Mouse (Mus musculus) heart, embryonic 10.5 days (tissue): ENCODE data around the gene 1110032F04Rik. TPM values are rescaled to one million over a fixed set of nuclear protein-coding genes. Genes with fewer than 3 reads are reported as not detected.
"Not testable (repeated sequence)": the region's sequence is repeated elsewhere in the genome, so short reads cannot be mapped to it uniquely, and the experiment has no call there.

Experiments used
- DNase-seq: peaks from one replicate; pipeline ENCODE4 v3.0.0-alpha.2; 2017; ENCODE audit warnings: low spot score
- H3K27ac ChIP-seq: fragments of 300-500 bp; sonication (generic); 2 replicates; pipeline ENCODE4 v1.5.1; 2016; ENCODE audit warnings: mild to moderate bottlenecking
- H3K27me3 ChIP-seq: fragments of 300-500 bp; sonication (generic); 2 replicates; pipeline ENCODE4 v1.6.1; 2016; ENCODE audit warnings: mild to moderate bottlenecking; ENCODE audit not compliant: poor library complexity, insufficient read depth, severe bottlenecking
- H3K36me3 ChIP-seq: fragments of 300-500 bp; sonication (generic); 2 replicates; pipeline ENCODE4 v1.6.1; 2016; ENCODE audit warnings: mild to moderate bottlenecking, moderate library complexity
- H3K4me1 ChIP-seq: fragments of 300-500 bp; sonication (generic); 2 replicates; pipeline ENCODE4 v1.6.1; 2016; ENCODE audit warnings: mild to moderate bottlenecking
- H3K4me3 ChIP-seq: fragments of 300-500 bp; sonication (generic); 2 replicates; pipeline ENCODE4 v1.5.1; 2016; ENCODE audit warnings: mild to moderate bottlenecking, moderate library complexity
- H3K9me3 ChIP-seq: fragments of 300-500 bp; sonication (generic); 2 replicates; pipeline ENCODE4 v1.6.1; 2016; ENCODE audit warnings: mild to moderate bottlenecking, moderate library complexity
- WGBS: fragments of 180-500 bp; shearing (Covaris S2); methylation state at CpG from one replicate; pipeline ENCODE4 v1.1.7; 2016; 5-methylcytosine and 5-hydroxymethylcytosine counted together
- polyA plus RNA-seq: library from polyadenylated mRNA; unstranded; fragments of >200 nt; fragmentation: Nextera tagmentation; extraction: Ambion mirVana; gene quantifications from 2 replicates; pipeline ENCODE4 v1.2.1, GENCODE M21; 2016

1110032F04Rik gene
- polyA plus RNA-seq, 1 experiment from 2014 or later, result 6.5 TPM

GRCm38 (mm10) chr3:68869691-68870567, 543 bp downstream of the 1110032F04Rik start:
- H3K36me3 ChIP-seq, result no peaks in the 10 kb centered on the region
- peaks cover 30% of the 10 kb centered on the region for H3K4me1 ChIP-seq
- peak overlapping the region; percentile 81 for H3K4me3 ChIP-seq
- WGBS, result under 1% methylated on average over 96 of the region's 96 CpGs
- no peaks in the 10 kb centered on the region for H3K9me3 ChIP-seq
- H3K27ac ChIP-seq, result peak overlapping the region; percentile 89
- H3K27me3 ChIP-seq, result peaks cover 35% of the 10 kb centered on the region
- DNase-seq, result peak; percentile 80

DNA sequence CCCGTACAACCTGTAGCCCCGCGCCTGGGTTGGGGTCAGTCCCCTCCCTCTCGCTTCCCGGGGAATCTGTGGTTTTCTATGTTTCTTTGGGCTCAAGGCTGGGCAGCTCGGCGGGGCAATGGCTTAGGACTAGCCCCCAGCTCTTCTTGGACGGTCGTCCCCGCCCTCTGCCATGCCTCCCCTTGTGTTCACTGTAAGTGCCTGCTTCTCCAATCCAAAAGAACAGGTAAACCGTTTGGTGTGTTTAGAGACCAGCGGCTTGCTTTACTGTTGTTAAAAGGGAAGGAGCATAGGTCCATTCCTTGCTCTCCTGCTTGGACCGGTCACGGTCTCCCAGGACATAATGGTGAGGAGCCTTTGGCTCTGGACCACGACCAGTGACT, 1.2 kb downstream of the 1110032F04Rik start:
- peaks cover 30% of the 10 kb centered on the region for H3K4me1 ChIP-seq
- no peaks in the 10 kb centered on the region for H3K36me3 ChIP-seq
- peaks cover 35% of the 10 kb centered on the region for H3K27me3 ChIP-seq
- H3K27ac ChIP-seq, result peak overlapping the region; percentile 89
- DNase-seq, result no peak
- H3K4me3 ChIP-seq, result peak overlapping the region; percentile 81
- no peaks in the 10 kb centered on the region for H3K9me3 ChIP-seq
- WGBS, result 4% methylated on average over 15 of the region's 15 CpGs

GRCm38 (mm10) chr3:68874079-68874478, 4.7 kb downstream of the 1110032F04Rik start:
- Histone ChIP-seq H3K4me3 (no peak overlapping the region), H3K36me3 (no peaks in the 10 kb centered on the region), H3K27me3 (peaks cover 18% of the 10 kb centered on the region), H3K27ac (no peak overlapping the region), H3K9me3 (no peaks in the 10 kb centered on the region), H3K4me1 (peaks cover 18% of the 10 kb centered on the region)
- no peak for DNase-seq
- WGBS, result 87% methylated on average over 2 of the region's 2 CpGs

DNA sequence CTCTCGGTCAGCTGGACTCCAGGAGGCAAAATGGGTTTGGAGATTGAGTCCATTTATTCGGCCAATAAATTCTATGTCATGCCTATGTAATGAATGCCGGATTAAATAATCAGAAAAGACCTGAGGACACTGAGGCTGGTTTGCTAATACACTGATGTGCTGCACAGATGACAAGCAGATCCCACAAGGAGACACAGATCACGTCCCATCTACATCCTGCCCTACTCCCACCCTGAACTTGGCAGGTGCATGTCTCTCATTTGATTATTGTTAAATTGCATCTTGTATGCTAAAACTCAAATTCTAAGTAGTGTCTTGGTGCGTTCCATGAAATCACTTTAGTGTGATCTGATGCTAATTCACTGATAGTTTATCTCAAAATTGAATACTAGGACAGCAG, 17.5 kb downstream of the 1110032F04Rik start:
- H3K27me3 ChIP-seq, result no peaks in the 10 kb centered on the region
- H3K36me3 ChIP-seq, result no peaks in the 10 kb centered on the region
- 80% methylated on average over 5 of the region's 5 CpGs for WGBS
- H3K4me3 ChIP-seq, result no peak overlapping the region
- no peak for DNase-seq
- no peaks in the 10 kb centered on the region for H3K9me3 ChIP-seq
- H3K27ac ChIP-seq, result no peak overlapping the region
- H3K4me1 ChIP-seq, result no peaks in the 10 kb centered on the region

- Histone ChIP-seq H3K27me3 (no peaks in the 10 kb centered on the region), H3K36me3 (peaks cover 6% of the 10 kb centered on the region), H3K27ac (no peak overlapping the region), H3K4me3 (no peak overlapping the region), H3K4me1 (0 out of 2 replicates have a peak, but pooled peaks cover 3% of the 10 kb centered on the region), H3K9me3 (no peaks in the 10 kb centered on the region)
- WGBS, result 73% methylated on average over 4 of the region's 4 CpGs
- no peak for DNase-seq
Observed at GRCm38 (mm10) chr3:68895426-68895825, 26.0 kb downstream of the 1110032F04Rik start.

- 82% methylated on average over 5 of the region's 5 CpGs for WGBS
- peaks cover 6% of the 10 kb centered on the region for H3K36me3 ChIP-seq
Observed at GRCm38 (mm10) chr3:68897154-68897553, 27.8 kb downstream of the 1110032F04Rik start.

DNA sequence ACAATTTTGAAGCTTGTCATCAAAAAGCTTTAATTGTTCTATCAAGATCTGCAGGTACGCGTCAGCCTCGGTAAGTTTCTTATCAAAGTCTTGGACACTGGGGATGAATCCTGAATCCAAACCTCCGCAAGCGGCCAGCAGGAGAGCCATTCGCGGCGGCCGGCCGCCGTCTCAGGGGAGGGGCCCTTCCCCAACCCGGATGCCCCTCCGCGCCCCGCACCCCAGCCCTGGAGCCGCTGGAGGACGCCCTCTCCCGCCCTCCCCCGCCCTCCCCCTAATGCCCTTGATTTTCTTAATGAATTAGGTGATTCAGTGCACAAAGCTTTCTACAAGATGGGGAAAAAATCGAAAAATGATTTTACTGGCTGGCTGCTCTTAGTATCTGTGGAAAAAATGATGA, 33.2 kb downstream of the 1110032F04Rik start:
- H3K4me1 ChIP-seq, H3K9me3 ChIP-seq, H3K27me3 ChIP-seq, H3K36me3 ChIP-seq, H3K27ac ChIP-seq, H3K4me3 ChIP-seq, DNase-seq: not testable (repeated sequence)
- WGBS, result 83% methylated on average over 20 of the region's 20 CpGs

More at GRCm38 (mm10) chr3:68897154-68897553, 27.8 kb downstream of the 1110032F04Rik start:
- 0 out of 2 replicates have a peak, but pooled peaks cover 3% of the 10 kb centered on the region for H3K4me1 ChIP-seq
- DNase-seq, result no peak
- H3K27ac ChIP-seq, result no peak overlapping the region
- no peaks in the 10 kb centered on the region for H3K9me3 ChIP-seq
- H3K4me3 ChIP-seq, result no peak overlapping the region
- no peaks in the 10 kb centered on the region for H3K27me3 ChIP-seq

GRCm38 (mm10) chr3:68904902-68905778, 35.8 kb downstream of the 1110032F04Rik start:
- Histone ChIP-seq H3K4me3 (no peak overlapping the region), H3K27me3 (no peaks in the 10 kb centered on the region), H3K4me1 (no peaks in the 10 kb centered on the region), H3K36me3 (0 out of 2 replicates have a peak, but pooled peaks cover 3% of the 10 kb centered on the region), H3K9me3 (no peaks in the 10 kb centered on the region), H3K27ac (no peak overlapping the region)
- DNase-seq, result no peak
- 79% methylated on average over 2 of the region's 2 CpGs for WGBS

DNA sequence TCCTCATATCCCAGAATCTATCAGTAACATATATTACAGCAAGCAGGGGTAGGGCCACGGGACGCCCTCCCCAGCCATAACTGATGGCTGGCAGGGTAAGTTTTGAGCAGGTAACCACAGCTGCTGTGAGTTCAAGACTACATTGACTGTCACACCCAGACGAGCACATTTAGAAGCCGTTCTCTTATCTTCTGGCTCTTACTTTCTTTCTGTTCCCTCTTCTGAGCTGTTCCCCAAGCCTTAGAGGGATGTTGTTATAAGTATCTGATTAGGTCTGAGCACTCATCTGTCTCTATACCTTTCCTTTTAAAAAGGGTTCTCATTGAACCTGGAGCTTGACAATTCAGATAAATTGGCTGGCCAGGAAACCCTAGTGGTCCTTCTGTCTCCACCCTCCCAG, 38.1 kb downstream of the 1110032F04Rik start:
- no peak for DNase-seq
- Histone ChIP-seq H3K36me3 (0 out of 2 replicates have a peak, but pooled peaks cover 3% of the 10 kb centered on the region), H3K4me1 (no peaks in the 10 kb centered on the region), H3K9me3 (no peaks in the 10 kb centered on the region), H3K27me3 (no peaks in the 10 kb centered on the region), H3K27ac (no peak overlapping the region), H3K4me3 (no peak overlapping the region)
- WGBS, result 80% methylated on average over 4 of the region's 4 CpGs

Other genes with a start within 250 kb of the 1110032F04Rik start
- 0.35 and 0.41 TPM in 2 replicates for gene Il12a, start 178.9 kb upstream of the 1110032F04Rik start, polyA plus RNA-seq
- 8.1 and 9.6 TPM in 2 replicates for gene Ift80, start 135.0 kb downstream of the 1110032F04Rik start, polyA plus RNA-seq
- gene Smc4, start 135.2 kb downstream of the 1110032F04Rik start, polyA plus RNA-seq, result 156 and 161 TPM in 2 replicates
- 105 and 122 TPM in 2 replicates for gene Trim59, start 175.2 kb downstream of the 1110032F04Rik start, polyA plus RNA-seq